Mouse (Mus musculus): ENCODE measurements around the gene Ralgds. TPM values are rescaled to one million over a fixed set of nuclear protein-coding genes. Genes with fewer than 3 reads are reported as not detected.

The Ralgds gene
- total RNA-seq, 2 experiments from 2014 or later: 78.2 to 87.4 TPM

- DNase-seq (ENCODE audit: low spot score in 2 of 2): no peak
Measured at GRCm38 (mm10) chr2:28599569-28599900, 86.6 kb downstream of the Ralgds start.

- DNase-seq (ENCODE audit: low spot score in 2 of 2): no peak
Measured at GRCm38 (mm10) chr2:28601720-28602590, 89.0 kb downstream of the Ralgds start.

Other genes starting within 250 kb of the Ralgds start
- gene Ppp1r26, start 66.3 kb upstream of the Ralgds start, total RNA-seq (2021): 10 to 100 TPM; 27.1 to 27.2 TPM
- gene 1700007K13Rik, start 46.8 kb upstream of the Ralgds start, total RNA-seq (2021): 1 to 10 TPM; 4.4 to 5.2 TPM
- gene Mrps2, start 45.1 kb upstream of the Ralgds start, total RNA-seq (2021): 10 to 100 TPM; 37.3 to 40.1 TPM
- 1 to 10 TPM; 2.4 to 2.6 TPM for gene Gbgt1, start 16.2 kb upstream of the Ralgds start, total RNA-seq (2021)
- gene Gm10134, start 7.0 kb upstream of the Ralgds start, total RNA-seq (2021): 1 to 10 TPM in 1 of 2 experiments, not detected in 1; 1.1 TPM
- gene Cel, start 50.3 kb downstream of the Ralgds start, total RNA-seq (2021): not detected
- 10 to 100 TPM; 19.1 to 19.4 TPM for gene Gtf3c5, start 70.6 kb downstream of the Ralgds start, total RNA-seq (2021)
- not detected for gene Gfi1b, start 108.9 kb downstream of the Ralgds start, total RNA-seq (2021)
- 10 to 100 TPM; 54.4 to 58.4 TPM for gene Tsc1, start 128.1 kb downstream of the Ralgds start, total RNA-seq (2021)
- under 1 TPM in 1 of 2 experiments, not detected in 1; 0.61 TPM for gene Spaca9, start 186.6 kb downstream of the Ralgds start, total RNA-seq (2021)
- 1 to 10 TPM; 1.1 to 1.5 TPM for gene Ak8, start 187.0 kb downstream of the Ralgds start, total RNA-seq (2021)

Measured in left cerebral cortex, adult 18-20 months (tissue).